Mouse (Mus musculus) heart, embryonic 12.5 days (tissue): ENCODE measurements around the gene Scd2. TPM values are rescaled to one million over a fixed set of nuclear protein-coding genes. Genes with fewer than 3 reads are reported as not detected.

Experiments
- ATAC-seq: fragments of 200-750 bp; cut with Nextera tagmentation; 2 replicates; pipeline ENCODE4 v1.8.0; 2017; ENCODE audit warnings: moderate TSS enrichment, moderate library complexity; ENCODE audit not compliant: insufficient number of reproducible peaks, low FRiP score
- H3K27ac ChIP-seq: fragments of 300-500 bp; sonication (generic); 2 replicates; pipeline ENCODE4 v1.5.1; 2016; ENCODE audit warnings: mild to moderate bottlenecking, moderate library complexity; ENCODE audit not compliant: poor library complexity, severe bottlenecking
- H3K27me3 ChIP-seq: fragments of 300-500 bp; sonication (generic); replicated peaks from 2 replicates; pipeline ENCODE4 v1.6.1; 2016; ENCODE audit warnings: mild to moderate bottlenecking, moderate library complexity
- H3K36me3 ChIP-seq: fragments of 300-500 bp; sonication (generic); 2 replicates; pipeline ENCODE4 v1.6.1; 2016; ENCODE audit warnings: mild to moderate bottlenecking, moderate library complexity
- H3K4me1 ChIP-seq: fragments of 300-500 bp; sonication (generic); replicated peaks from 2 replicates; pipeline ENCODE4 v1.6.1; 2016; ENCODE audit warnings: mild to moderate bottlenecking
- H3K4me2 ChIP-seq: fragments of 300-500 bp; sonication (generic); 2 replicates; pipeline ENCODE4 v1.6.1; 2016; ENCODE audit warnings: mild to moderate bottlenecking, moderate library complexity
- H3K4me3 ChIP-seq: fragments of 300-500 bp; sonication (generic); 2 replicates; pipeline ENCODE4 v1.5.1; 2016; ENCODE audit warnings: mild to moderate bottlenecking
- H3K9ac ChIP-seq: fragments of 300-500 bp; sonication (generic); 2 replicates; pipeline ENCODE4 v1.6.1; 2016; ENCODE audit warnings: mild to moderate bottlenecking, moderate library complexity
- H3K9me3 ChIP-seq: fragments of 300-500 bp; sonication (generic); replicated peaks from 2 replicates; pipeline ENCODE4 v1.6.1; 2016; ENCODE audit warnings: mild to moderate bottlenecking, moderate library complexity
- WGBS: fragments of 180-500 bp; shearing (Covaris S2); methylation state at CpG from one replicate; pipeline ENCODE4 v1.1.7; 2016; 5-methylcytosine and 5-hydroxymethylcytosine counted together
- polyA plus RNA-seq: library from polyadenylated mRNA; unstranded; fragments of >200 nt; fragmentation: Nextera tagmentation; extraction: Ambion mirVana; gene quantifications from 2 replicates; pipeline ENCODE4 v1.2.1, GENCODE M21; 2016

Scd2 gene
- polyA plus RNA-seq, 1 experiment from 2014 or later, result 216 TPM

DNA sequence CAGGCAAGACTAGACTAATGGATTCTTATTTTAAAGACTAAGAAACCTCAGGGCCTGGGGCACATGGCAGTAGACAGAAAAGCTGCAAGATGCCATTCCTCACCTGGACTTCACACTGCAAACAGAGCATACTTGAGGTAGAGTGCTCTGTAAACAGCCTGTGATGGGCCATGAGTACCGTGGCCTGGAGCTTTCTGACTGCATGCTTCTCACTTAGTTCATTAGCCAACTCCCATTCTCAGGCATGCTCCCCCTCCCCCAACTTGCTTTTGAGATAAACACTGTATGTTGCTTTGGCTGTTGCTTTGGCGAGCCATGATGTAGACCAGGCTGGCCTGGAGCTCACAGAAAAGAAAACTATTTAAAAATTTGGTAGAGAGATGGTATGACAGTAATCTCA is 7.4 kb upstream of the Scd2 start:
- Histone ChIP-seq H3K4me1 (peaks cover 54% of the 10 kb centered on the region), H3K27me3 (no peaks in the 10 kb centered on the region), H3K9ac (no peak overlapping the region; the same call in 1 of the 2 replicates), H3K4me3 (no peak overlapping the region), H3K4me2 (no peak overlapping the region), H3K27ac (no peak overlapping the region), H3K36me3 (no peaks in the 10 kb centered on the region), H3K9me3 (no peaks in the 10 kb centered on the region)
- WGBS, result 23% methylated on average over 2 of the region's 2 CpGs
- ATAC-seq, result no peak

DNA sequence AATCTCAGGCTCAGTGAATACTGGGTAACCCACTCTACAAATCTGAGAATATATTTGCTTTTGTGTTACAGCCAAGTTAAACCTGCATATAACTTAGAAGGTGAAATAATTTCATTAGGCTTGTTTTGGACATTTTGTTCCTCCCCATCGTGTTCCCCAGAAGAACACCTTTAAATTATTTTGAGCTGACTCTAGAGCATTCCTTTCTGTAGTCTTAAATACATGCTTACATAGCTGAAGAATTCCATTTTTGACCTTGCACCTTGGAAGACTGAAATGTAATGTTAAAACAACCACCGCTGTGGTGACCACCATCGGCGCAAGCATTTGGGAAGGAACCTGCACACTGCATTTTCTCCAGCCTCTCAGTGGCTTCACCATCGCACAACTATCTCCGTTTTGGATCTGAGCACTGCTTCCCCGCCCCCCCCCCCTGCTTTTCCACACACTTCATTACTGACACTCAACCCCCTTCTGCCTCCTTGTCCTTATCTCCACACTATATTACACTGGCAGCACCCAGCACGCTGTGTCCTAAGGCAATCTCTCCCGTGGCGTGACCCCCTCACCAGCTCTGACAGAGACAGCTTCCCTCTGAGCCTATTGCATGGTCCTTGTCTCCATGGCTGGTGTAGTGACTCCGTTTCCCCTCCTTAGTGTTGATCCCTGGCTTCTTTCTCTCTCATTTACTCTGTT is 5.9 kb upstream of the Scd2 start:
- no peak overlapping the region for H3K4me3 ChIP-seq
- WGBS, result 41% methylated on average over 11 of the region's 11 CpGs
- ATAC-seq, result no peak
- H3K9me3 ChIP-seq, result no peaks in the 10 kb centered on the region
- peak overlapping the region; percentile 38 for H3K4me2 ChIP-seq
- peak overlapping the region; percentile 35; the same call in 1 of the 2 replicates for H3K27ac ChIP-seq
- no peaks in the 10 kb centered on the region for H3K36me3 ChIP-seq
- H3K27me3 ChIP-seq, result no peaks in the 10 kb centered on the region
- peaks cover 51% of the 10 kb centered on the region for H3K4me1 ChIP-seq
- 0 out of 2 replicates have a peak overlapping the region, but pooled peaks have one; percentile 13 for H3K9ac ChIP-seq

DNA sequence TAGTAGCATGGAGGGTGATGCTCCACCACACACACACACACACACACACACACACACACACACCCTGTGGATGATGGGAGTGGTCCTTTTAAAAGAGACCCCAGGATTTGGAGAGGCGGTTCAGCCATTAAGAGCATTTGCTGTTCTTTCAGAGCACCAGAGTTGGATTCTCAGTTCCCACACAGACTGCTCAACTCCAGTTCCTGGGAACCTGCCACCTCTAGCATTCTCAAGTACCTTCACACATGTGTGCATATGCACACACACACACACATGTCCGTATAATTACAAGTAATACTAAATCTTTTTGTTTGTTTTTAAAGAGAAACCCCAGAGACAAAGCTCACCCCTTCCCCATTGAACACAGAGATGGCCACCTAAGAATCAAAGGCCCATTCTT is 1.4 kb upstream of the Scd2 start:
- peaks cover 52% of the 10 kb centered on the region for H3K4me1 ChIP-seq
- peaks cover 23% of the 10 kb centered on the region for H3K36me3 ChIP-seq
- ATAC-seq, result no peak
- H3K4me3 ChIP-seq, result no peak overlapping the region
- peak overlapping the region; percentile 98 for H3K27ac ChIP-seq
- no peaks in the 10 kb centered on the region for H3K27me3 ChIP-seq
- 82% methylated on average over 2 of the region's 2 CpGs for WGBS
- peak overlapping the region; percentile 91; the same call in 1 of the 2 replicates for H3K4me2 ChIP-seq
- no peaks in the 10 kb centered on the region for H3K9me3 ChIP-seq
- no peak overlapping the region for H3K9ac ChIP-seq

DNA sequence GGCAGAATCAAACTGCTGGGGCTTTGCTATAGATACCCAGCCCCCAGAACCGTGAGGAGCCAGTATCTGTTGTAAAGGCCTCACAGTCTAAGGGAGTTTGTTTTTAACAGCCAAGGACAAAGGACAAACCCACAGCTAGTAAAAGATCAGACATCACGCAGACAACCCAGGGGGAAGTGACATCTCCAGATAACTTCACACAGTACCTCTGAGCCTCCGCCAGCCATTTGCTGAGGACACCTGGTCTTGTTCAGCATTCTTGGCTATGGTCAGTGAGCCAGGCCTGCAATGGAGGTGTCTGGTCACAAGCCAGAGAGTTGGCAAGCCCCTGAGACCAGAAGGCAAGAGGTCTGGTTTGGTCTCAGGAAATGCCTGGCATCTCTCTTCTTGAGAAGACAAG is 991 bp upstream of the Scd2 start:
- 38% methylated on average over 3 of the region's 3 CpGs for WGBS
- Histone ChIP-seq H3K9me3 (no peaks in the 10 kb centered on the region), H3K27me3 (no peaks in the 10 kb centered on the region), H3K27ac (peak overlapping the region; percentile 98), H3K36me3 (peaks cover 27% of the 10 kb centered on the region), H3K4me2 (peak overlapping the region; percentile 91), H3K4me3 (no peak overlapping the region), H3K9ac (no peak overlapping the region), H3K4me1 (peaks cover 56% of the 10 kb centered on the region)
- no peak for ATAC-seq

DNA sequence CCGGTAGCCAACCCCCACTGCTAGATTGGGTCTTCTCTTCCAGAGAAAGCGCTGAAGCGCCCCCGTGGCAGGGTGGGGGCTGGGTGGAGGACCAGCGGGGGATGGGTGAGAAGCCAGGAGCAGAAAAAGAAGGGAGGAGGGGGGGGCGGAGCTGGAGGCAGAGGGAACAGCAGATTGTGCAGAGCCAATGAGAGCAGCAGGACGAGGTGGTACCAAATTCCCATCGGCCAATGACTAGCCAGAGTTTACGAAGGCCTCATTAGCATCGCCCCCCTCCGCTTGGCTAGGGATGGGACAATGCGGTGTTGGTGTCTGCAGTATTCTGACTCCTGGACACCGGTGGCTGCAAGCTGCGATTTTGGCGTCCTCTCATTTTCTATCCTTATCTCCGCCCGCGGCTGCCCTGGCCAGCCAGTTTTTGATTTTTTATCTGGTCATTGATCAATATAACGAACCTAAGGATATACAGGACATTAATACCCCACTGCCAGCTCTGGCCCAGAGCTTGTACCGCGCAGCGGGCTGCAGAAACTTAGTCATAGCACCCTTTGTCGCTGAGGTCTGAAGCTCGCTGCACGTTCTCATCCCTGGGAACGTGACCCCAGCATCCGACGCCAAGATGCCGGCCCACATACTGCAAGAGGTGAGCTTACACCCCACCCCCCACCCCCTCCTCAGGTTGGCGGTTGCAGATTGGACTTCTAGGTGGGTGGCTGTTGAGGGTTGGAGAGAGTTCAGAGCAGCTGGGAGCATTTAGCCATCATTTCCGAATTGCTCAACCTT is 486 bp downstream of the Scd2 start:
- under 1% methylated on average over 31 of the region's 31 CpGs for WGBS

DNA sequence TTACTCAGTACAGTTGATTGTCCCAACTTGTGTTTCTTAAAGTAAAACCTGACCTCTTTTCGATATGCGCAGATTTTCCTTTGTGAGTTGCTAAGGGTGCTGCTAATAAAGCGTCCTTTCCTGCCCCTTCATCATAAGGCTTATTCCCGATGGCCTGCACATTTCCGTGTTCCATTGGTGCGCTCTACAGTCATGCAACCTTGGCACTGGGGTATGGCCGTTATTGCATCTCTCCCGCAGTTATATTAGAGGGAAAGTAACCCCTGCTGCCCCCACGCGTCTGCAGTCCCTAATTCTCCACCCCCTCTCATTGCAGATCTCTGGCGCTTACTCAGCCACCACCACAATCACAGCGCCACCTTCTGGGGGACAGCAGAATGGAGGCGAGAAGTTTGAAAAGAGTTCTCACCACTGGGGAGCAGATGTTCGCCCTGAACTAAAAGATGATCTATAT is 1.1 kb downstream of the Scd2 start:
- ATAC-seq, result peak; percentile 53
- Histone ChIP-seq H3K9ac (peak overlapping the region; percentile 95), H3K27ac (peak overlapping the region; percentile 98), H3K9me3 (no peaks in the 10 kb centered on the region), H3K4me3 (peak overlapping the region; percentile 92), H3K4me2 (peak overlapping the region; percentile 91), H3K4me1 (peaks cover 69% of the 10 kb centered on the region), H3K36me3 (peaks cover 48% of the 10 kb centered on the region), H3K27me3 (no peaks in the 10 kb centered on the region)
- WGBS, result 0% methylated on average over 14 of the region's 14 CpGs

More for the DNA sequence above, 486 bp downstream of the Scd2 start:
- ATAC-seq, result peak; percentile 94
- Histone ChIP-seq H3K9ac (peak overlapping the region; percentile 95), H3K4me2 (peak overlapping the region; percentile 91), H3K27me3 (no peaks in the 10 kb centered on the region), H3K9me3 (no peaks in the 10 kb centered on the region), H3K27ac (peak overlapping the region; percentile 98), H3K4me1 (peaks cover 66% of the 10 kb centered on the region), H3K4me3 (peak overlapping the region; percentile 92), H3K36me3 (peaks cover 41% of the 10 kb centered on the region)

DNA sequence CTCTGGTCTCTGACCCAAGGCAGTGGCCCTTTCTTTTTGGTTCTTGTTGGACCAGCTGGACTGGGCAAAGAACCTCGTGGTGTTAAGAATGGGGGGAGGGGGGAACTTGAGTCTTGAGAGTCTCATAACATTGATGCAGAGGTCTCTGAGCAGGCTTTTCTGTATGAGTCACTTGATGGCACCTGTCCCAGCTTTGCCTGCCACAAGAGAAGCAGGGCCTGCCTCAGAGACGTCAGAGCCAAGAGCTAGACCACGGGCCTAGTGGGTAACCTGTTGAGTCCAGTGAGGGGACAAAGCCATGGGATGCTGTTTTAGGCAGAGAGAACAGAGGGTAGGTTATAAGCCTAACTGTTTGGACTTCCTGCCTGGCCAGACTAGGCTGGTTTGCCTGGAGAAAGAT is 1.8 kb downstream of the Scd2 start:
- ATAC-seq, result no peak
- 14% methylated on average over 3 of the region's 3 CpGs for WGBS
- Histone ChIP-seq H3K9me3 (no peaks in the 10 kb centered on the region), H3K27me3 (no peaks in the 10 kb centered on the region), H3K27ac (peak overlapping the region; percentile 22; the same call in 1 of the 2 replicates), H3K9ac (peak overlapping the region; percentile 77), H3K36me3 (peaks cover 54% of the 10 kb centered on the region), H3K4me3 (peak overlapping the region; percentile 92), H3K4me1 (peaks cover 71% of the 10 kb centered on the region), H3K4me2 (peak overlapping the region; percentile 91)

DNA sequence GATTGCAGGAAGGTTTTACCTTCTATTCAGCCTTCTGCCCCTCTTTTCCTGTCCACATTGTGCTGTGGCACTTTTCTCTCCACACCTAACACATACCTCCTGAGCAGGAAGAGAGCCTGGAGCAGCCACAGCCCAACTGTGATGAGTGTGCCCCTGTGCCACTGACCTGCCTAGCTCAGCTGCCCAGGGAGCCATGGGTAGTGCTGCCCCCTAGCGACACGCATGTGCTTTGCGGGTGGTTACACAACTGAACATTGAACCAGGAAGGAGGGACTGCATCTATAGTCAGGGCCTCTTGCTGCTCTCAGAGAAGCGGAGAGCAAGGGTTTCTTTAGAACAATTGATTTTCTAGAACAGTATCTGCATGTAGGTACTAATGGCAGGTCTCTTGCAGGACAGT is 2.3 kb downstream of the Scd2 start:
- peak overlapping the region; percentile 18; the same call in 1 of the 2 replicates for H3K27ac ChIP-seq
- peaks cover 76% of the 10 kb centered on the region for H3K4me1 ChIP-seq
- peak overlapping the region; percentile 92 for H3K4me3 ChIP-seq
- H3K36me3 ChIP-seq, result peaks cover 59% of the 10 kb centered on the region
- WGBS, result 12% methylated on average over 4 of the region's 4 CpGs
- H3K9ac ChIP-seq, result peak overlapping the region; percentile 77
- H3K9me3 ChIP-seq, result no peaks in the 10 kb centered on the region
- no peak for ATAC-seq
- H3K4me2 ChIP-seq, result peak overlapping the region; percentile 91
- no peaks in the 10 kb centered on the region for H3K27me3 ChIP-seq

DNA sequence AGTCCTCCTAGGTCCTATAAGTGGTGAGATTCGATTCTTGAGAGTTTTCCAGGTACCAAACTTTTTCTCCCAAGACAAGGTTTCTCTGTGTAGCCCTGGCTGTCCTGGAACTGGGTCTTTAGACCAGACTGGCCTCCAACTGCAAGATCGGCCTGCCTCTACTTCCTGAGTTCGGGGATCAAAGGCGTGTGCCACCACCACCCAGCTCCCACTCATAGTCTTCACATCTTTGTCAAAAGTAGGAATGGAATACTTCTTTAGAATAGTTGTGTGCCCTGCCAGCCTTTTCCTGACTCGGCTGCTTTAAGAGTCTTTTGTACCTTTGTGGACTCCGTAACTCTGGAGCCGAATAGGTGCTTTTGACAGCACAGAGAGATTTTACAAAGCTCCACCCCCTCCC is 2.7 kb downstream of the Scd2 start:
- H3K27me3 ChIP-seq, result no peaks in the 10 kb centered on the region
- H3K9ac ChIP-seq, result peak overlapping the region; percentile 77
- no peak overlapping the region; the same call in 1 of the 2 replicates for H3K27ac ChIP-seq
- WGBS, result 60% methylated on average over 7 of the region's 7 CpGs
- no peak for ATAC-seq
- H3K36me3 ChIP-seq, result peaks cover 64% of the 10 kb centered on the region
- peak overlapping the region; percentile 92 for H3K4me3 ChIP-seq
- H3K4me2 ChIP-seq, result peak overlapping the region; percentile 91
- peaks cover 80% of the 10 kb centered on the region for H3K4me1 ChIP-seq
- no peaks in the 10 kb centered on the region for H3K9me3 ChIP-seq

DNA sequence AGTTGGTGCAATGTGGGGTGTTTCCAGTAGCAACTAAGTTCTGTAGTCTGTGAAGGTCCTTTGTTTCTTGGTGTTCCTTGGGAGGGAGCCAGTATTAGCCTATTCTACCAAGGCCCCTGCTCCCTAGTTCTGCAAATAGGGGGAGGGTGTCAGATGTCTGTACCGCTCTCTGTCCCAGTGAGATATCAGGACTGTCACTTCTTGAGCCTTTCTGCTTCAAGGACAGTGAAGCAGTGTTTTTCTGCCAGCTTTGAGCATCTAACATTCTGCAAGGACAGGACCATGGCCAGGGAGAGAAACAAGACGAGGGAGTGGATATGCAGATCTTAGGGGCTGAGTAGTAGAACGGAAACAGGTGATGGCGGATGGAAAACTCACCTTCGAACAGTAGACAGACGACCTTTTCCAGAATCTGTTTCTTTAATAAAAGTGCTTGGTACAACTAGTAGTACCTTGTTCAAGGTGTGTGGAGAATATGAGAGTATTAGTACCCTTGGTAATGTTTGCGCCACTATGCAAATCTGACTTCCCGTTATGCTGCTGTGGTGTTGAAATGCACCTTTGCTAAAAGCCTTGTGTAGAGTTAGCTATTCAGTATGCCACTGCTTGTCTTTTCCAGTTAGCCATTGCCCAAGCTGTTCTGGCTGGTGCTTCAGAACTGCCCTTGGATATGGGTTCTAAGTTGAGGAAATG is 3.7 kb downstream of the Scd2 start:
- Histone ChIP-seq H3K9me3 (no peaks in the 10 kb centered on the region), H3K4me3 (peak overlapping the region; percentile 92), H3K27me3 (no peaks in the 10 kb centered on the region), H3K4me2 (peak overlapping the region; percentile 91), H3K36me3 (peaks cover 73% of the 10 kb centered on the region), H3K9ac (peak overlapping the region; percentile 77), H3K27ac (peak overlapping the region; percentile 16; the same call in 1 of the 2 replicates), H3K4me1 (peaks cover 82% of the 10 kb centered on the region)
- 65% methylated on average over 8 of the region's 8 CpGs for WGBS
- no peak for ATAC-seq

DNA sequence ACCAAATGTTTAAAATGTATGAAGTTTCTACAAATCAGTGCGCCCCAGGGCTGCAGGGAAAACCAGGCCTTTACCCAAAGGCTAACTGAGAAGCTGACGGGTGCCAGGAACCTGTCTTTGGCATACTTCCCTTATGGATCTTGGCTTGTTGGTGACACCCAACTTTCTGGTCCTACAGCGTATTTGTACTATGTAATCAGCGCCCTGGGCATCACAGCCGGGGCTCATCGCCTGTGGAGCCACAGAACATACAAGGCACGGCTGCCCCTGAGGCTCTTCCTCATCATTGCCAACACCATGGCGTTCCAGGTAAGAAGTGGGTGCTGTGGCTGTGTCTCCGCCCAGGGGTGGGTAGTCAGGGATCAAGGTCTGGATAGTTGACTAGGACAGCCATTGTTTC is 4.4 kb downstream of the Scd2 start:
- no peaks in the 10 kb centered on the region for H3K27me3 ChIP-seq
- H3K4me2 ChIP-seq, result peak overlapping the region; percentile 91
- peaks cover 75% of the 10 kb centered on the region for H3K4me1 ChIP-seq
- H3K9me3 ChIP-seq, result no peaks in the 10 kb centered on the region
- WGBS, result 87% methylated on average over 9 of the region's 9 CpGs
- H3K9ac ChIP-seq, result peak overlapping the region; percentile 77
- no peak for ATAC-seq
- H3K4me3 ChIP-seq, result peak overlapping the region; percentile 92
- peaks cover 79% of the 10 kb centered on the region for H3K36me3 ChIP-seq
- H3K27ac ChIP-seq, result no peak overlapping the region
